Mouse (Mus musculus) liver, adult 2 months (tissue): ENCODE measurements at regions not wholly inside any gene's neighbourhood (a gene's known extent, or its start where the extent isn't known, plus 50 kb on each side); places are given as distances from the start of the nearest gene placed in this dataset.

Experiments
- DNase-seq: peaks from one replicate; pipeline ENCODE4 v3.0.0-alpha.2; 2011; ENCODE audit warnings: low read depth, low spot score; ENCODE audit errors: extremely low read depth
- H3K27ac ChIP-seq: fragments of 200-500 bp; replicated peaks from 2 replicates; pipeline ENCODE4 v1.5.1; 2012; ENCODE audit warnings: low read depth, mild to moderate bottlenecking, control low read depth, inconsistent platforms, low read length; ENCODE audit not compliant: insufficient read depth
- H3K27me3 ChIP-seq: fragments of 200-500 bp; 2 replicates; pipeline ENCODE4 v1.6.1; 2012; ENCODE audit warnings: mild to moderate bottlenecking, moderate library complexity, low read length, inconsistent platforms; ENCODE audit not compliant: control insufficient read depth, insufficient read depth
- H3K36me3 ChIP-seq: fragments of 200-500 bp; 2 replicates; pipeline ENCODE4 v1.6.1; 2012; ENCODE audit warnings: low read length, inconsistent platforms; ENCODE audit not compliant: control insufficient read depth, insufficient read depth
- H3K4me1 ChIP-seq: fragments of 200-500 bp; 2 replicates; pipeline ENCODE4 v1.6.1; 2011; ENCODE audit warnings: low read length; ENCODE audit not compliant: control insufficient read depth, insufficient read depth
- H3K4me3 ChIP-seq: fragments of 200-500 bp; 2 replicates; pipeline ENCODE4 v1.5.1; 2011; ENCODE audit warnings: low read depth, mild to moderate bottlenecking, control low read depth, low read length, moderate library complexity; ENCODE audit not compliant: insufficient read depth
- H3K79me2 ChIP-seq: fragments of 200-500 bp; 2 replicates; pipeline ENCODE4 v1.6.1; 2012; ENCODE audit warnings: inconsistent platforms, mild to moderate bottlenecking, low read length, moderate library complexity; ENCODE audit not compliant: control insufficient read depth, insufficient read depth
- H3K9ac ChIP-seq: fragments of 200-500 bp; 2 replicates; pipeline ENCODE4 v1.6.1; 2012; ENCODE audit warnings: low read depth, mild to moderate bottlenecking, control low read depth, inconsistent platforms, low read length
- CTCF ChIP-seq: fragments of 200-500 bp; IDR thresholded peaks from 2 replicates; pipeline ENCODE4 v1.5.1; 2011; ENCODE audit warnings: low read depth, low read length, control low read depth
- POLR2A ChIP-seq: fragments of 200-500 bp; IDR thresholded peaks from 2 replicates; pipeline ENCODE4 v1.6.1; 2011; ENCODE audit warnings: low read length, control low read depth; ENCODE audit not compliant: insufficient read depth; ENCODE audit errors: extremely low read depth
- WGBS: fragments of 180-500 bp; shearing (Covaris S2); methylation state at CpG from one replicate; pipeline ENCODE4 v1.1.7; 2018; 5-methylcytosine and 5-hydroxymethylcytosine counted together

DNA sequence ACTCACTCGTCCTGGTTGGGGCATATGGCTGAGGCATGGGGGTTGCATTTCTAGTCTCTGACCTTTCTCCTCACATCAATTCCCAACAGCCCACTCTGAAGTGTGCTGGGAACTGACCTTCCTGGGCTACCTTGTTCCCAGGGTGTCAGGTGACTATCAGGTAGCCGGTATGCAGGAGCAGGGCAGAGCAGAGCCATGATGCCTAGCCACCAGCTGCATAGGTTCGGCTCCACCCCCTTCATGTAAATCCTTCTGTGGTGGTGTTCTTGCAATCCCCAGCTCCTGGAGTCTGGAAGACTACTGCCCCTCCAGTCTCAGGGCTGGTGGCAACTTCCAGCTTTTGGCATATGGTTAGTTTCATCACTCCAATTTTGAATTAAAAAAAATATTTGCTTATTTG lies 221.0 kb downstream of the Gm5447 start:
- no peaks in the 10 kb centered on the region for H3K79me2 ChIP-seq
- H3K4me1 ChIP-seq = no peaks in the 10 kb centered on the region
- H3K9ac ChIP-seq = no peak overlapping the region
- no peak overlapping the region for H3K27ac ChIP-seq
- no peaks in the 10 kb centered on the region for H3K27me3 ChIP-seq
- 77% methylated on average over 3 of the region's 3 CpGs for WGBS
- TF ChIP-seq POLR2A (no peak), CTCF (no peak)
- no peaks in the 10 kb centered on the region for H3K36me3 ChIP-seq
- H3K4me3 ChIP-seq = no peak overlapping the region
- DNase-seq = no peak

GRCm38 (mm10) chr13:31196546-31196945 lies 222.5 kb downstream of the Gm5447 start:
- Histone ChIP-seq H3K36me3 (no peaks in the 10 kb centered on the region), H3K79me2 (no peaks in the 10 kb centered on the region), H3K4me3 (no peak overlapping the region), H3K4me1 (no peaks in the 10 kb centered on the region), H3K27me3 (no peaks in the 10 kb centered on the region), H3K27ac (no peak overlapping the region), H3K9ac (no peak overlapping the region)
- WGBS = 41% methylated on average over 2 of the region's 2 CpGs
- peak; percentile 73 for DNase-seq
- no peak for TF ChIP-seq POLR2A
- TF ChIP-seq CTCF = no peak

GRCm38 (mm10) chr13:31197593-31197992 lies 223.6 kb downstream of the Gm5447 start:
- no peak overlapping the region for H3K4me3 ChIP-seq
- no peak for DNase-seq
- H3K79me2 ChIP-seq = no peaks in the 10 kb centered on the region
- TF ChIP-seq POLR2A (no peak), CTCF (no peak)
- no peak overlapping the region for H3K9ac ChIP-seq
- H3K27ac ChIP-seq = no peak overlapping the region
- 72% methylated on average over 2 of the region's 2 CpGs for WGBS
- no peaks in the 10 kb centered on the region for H3K4me1 ChIP-seq
- no peaks in the 10 kb centered on the region for H3K27me3 ChIP-seq
- no peaks in the 10 kb centered on the region for H3K36me3 ChIP-seq

- DNase-seq = no peak
- 80% methylated on average over 1 of the region's 1 CpGs for WGBS
- no peak for TF ChIP-seq CTCF
- TF ChIP-seq POLR2A = no peak
Measured at GRCm38 (mm10) chr13:31199384-31199783, 225.4 kb downstream of the Gm5447 start.

DNA sequence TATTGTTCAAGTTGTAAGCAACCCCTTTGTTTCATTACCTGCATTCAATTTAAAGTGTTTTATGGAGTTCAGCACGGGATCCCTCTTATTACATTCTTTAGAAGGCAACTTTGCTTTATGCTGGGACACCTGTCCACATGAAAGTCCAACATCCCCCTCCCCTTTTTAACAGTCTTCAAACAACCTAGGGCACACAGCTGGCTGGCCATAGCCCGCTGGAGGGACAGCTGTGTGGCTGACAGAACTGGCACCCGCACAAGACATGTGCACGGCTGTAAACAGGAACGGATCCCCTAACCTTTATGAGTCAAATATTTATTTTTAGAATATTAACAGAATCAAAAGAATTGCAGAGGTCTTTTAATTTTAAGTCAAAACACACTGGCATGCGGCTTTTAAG lies 230.1 kb downstream of the Gm5447 start:
- no peaks in the 10 kb centered on the region for H3K27me3 ChIP-seq
- DNase-seq = no peak
- no peak overlapping the region for H3K9ac ChIP-seq
- no peaks in the 10 kb centered on the region for H3K79me2 ChIP-seq
- TF ChIP-seq CTCF (no peak), POLR2A (no peak)
- no peaks in the 10 kb centered on the region for H3K36me3 ChIP-seq
- WGBS = 82% methylated on average over 6 of the region's 6 CpGs
- no peak overlapping the region for H3K27ac ChIP-seq
- no peaks in the 10 kb centered on the region for H3K4me1 ChIP-seq
- H3K4me3 ChIP-seq = no peak overlapping the region

More at GRCm38 (mm10) chr13:31199384-31199783, 225.4 kb downstream of the Gm5447 start:
- Histone ChIP-seq H3K79me2 (no peaks in the 10 kb centered on the region), H3K9ac (no peak overlapping the region), H3K4me1 (no peaks in the 10 kb centered on the region), H3K4me3 (no peak overlapping the region), H3K27ac (no peak overlapping the region), H3K36me3 (no peaks in the 10 kb centered on the region), H3K27me3 (no peaks in the 10 kb centered on the region)

GRCm38 (mm10) chr13:31206381-31206780 lies 232.4 kb downstream of the Gm5447 start:
- Histone ChIP-seq H3K27ac (no peak overlapping the region), H3K4me1 (no peaks in the 10 kb centered on the region), H3K4me3 (no peak overlapping the region), H3K36me3 (no peaks in the 10 kb centered on the region), H3K27me3 (no peaks in the 10 kb centered on the region), H3K79me2 (no peaks in the 10 kb centered on the region), H3K9ac (no peak overlapping the region)
- TF ChIP-seq POLR2A (no peak), CTCF (no peak)
- DNase-seq = no peak
- WGBS = 77% methylated on average over 5 of the region's 5 CpGs
